Mouse (Mus musculus): Measurements from ENCODE around the gene Sub1.

- no peak for TF ChIP-seq CTCF (IDR thresholded peaks at IDR 0.05)
- no peak for TF ChIP-seq EP300 (IDR thresholded peaks at IDR 0.05)
Observed at GRCm38 (mm10) chr15:11981501-11981900, 15.3 kb downstream of the Sub1 start.
